Mouse (Mus musculus) CD4-positive, CD25-positive, alpha-beta regulatory T cell, adult 4 months (primary cell): Measurements from ENCODE around the gene Sh3pxd2b. TPM values are rescaled to one million over a fixed set of nuclear protein-coding genes. Genes with fewer than 3 reads are reported as not detected.

ENCODE experiments used
- ATAC-seq: one replicate; pipeline ENCODE4 v1.8.0; 2017
- polyA plus RNA-seq, 2 experiments: library from polyadenylated mRNA; unstranded; fragments of 100-300 nt; shearing (Covaris generic); gene quantifications; one replicate each; pipeline ENCODE4 v1.2.1; 2017

The Sh3pxd2b gene
- polyA plus RNA-seq, 2 experiments from 2014 or later, result 0.28 TPM; not detected in 1

- no peak for ATAC-seq
Measured at GRCm38 (mm10) chr11:32374027-32374589, 26.5 kb downstream of the Sh3pxd2b start.

DNA sequence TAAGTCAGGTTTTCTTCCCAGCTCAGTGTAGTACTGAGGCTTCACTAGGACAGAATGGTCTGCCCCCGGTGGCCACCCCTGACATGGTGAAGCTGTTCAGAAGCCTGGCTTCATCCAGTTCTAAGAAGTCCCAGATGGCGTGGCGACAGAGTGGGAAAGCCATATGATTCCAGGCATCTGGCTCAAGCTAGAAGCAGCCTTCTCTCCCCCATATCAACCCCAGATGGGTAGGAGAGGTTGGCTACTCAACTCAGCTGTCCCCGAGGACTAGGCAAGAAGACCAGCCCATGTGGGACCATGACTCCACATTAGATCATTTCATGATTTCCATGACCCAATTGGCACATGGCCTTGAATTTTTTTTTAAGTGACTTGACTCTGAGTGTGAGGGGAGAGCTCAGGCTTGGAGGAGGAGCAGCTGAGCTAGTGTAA lies 27.5 kb downstream of the Sh3pxd2b start:
- ATAC-seq, result no peak

DNA sequence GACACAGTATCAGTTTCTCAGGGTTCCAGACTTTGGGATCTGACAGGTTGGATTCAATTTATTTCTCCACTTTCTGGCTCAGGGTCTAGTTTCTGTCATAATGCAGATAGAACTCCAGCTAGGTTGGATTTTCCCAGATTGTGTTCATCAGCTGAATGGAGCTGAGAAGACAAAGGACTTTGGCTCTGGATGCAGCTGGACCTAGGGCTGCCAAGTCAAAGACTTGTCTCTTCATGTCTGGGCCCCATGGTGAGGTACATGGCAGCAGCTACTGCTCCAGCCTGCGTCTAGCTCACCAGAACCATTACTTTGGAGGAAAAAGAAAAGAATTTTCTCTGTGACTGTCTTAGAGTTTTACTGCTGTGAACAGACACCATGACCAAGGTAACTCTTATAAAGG lies 28.5 kb downstream of the Sh3pxd2b start:
- ATAC-seq, result no peak

GRCm38 (mm10) chr11:32379910-32380309 lies 32.3 kb downstream of the Sh3pxd2b start:
- ATAC-seq, result no peak

DNA sequence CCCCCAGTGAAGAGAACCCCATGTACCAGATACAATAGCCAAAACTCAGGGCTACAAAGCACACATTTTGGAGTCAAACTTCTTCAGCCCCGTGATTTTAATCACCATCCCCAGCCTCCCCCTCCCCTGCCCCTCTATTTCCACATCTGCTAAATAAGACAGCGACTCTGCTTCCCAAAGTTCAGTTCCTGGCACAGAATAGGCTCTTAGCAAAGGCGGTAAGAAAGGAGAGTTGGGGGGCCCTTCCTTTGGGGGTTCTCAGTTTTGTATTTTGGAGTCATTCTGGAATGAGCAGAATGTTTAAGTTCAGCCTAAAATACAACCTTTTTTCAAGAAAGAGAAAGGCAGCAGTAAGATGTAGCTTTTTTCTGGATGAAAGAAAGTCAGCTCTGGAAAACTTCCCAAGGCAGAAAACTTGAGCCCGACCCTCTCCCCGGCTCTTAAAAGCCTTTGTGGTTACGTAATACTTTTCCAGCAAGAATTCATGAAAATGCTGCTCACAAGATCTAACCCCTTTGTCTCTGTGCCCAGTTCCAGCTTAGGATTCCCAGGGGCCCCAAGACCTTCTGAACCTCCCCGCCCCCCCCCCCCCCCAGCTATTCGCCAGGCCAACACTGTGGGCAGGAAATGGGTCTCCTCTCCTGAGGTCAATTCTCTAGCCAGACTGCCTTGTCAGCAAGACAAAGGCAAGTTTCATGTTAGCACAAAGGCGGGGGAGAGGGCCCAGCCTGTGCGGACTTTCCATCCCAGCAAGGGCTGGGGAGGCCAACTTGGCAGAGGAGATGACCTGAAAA lies 35.9 kb downstream of the Sh3pxd2b start:
- ATAC-seq, result no peak

GRCm38 (mm10) chr11:32384135-32384801 lies 36.6 kb downstream of the Sh3pxd2b start:
- ATAC-seq, result no peak

GRCm38 (mm10) chr11:32386043-32386442 lies 38.4 kb downstream of the Sh3pxd2b start:
- no peak for ATAC-seq

DNA sequence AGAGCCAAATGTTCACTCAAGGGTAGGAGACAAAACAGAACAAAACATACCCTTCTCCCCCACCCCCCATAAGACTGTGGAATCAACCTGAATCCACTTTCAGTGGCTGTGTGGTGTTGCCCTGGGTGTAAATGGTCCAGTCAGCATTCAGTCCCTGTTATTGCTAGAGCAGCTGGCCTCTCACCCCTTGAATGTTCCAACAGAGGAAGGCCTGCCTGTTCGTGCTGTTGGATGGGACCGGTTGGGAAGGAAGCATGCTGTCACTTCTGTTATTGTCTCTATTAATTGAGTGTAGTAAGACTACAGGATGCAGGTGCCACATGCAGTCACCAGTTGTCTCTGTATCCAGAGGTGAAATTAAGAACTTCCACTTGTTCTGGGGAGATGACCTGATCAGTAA lies 40.4 kb downstream of the Sh3pxd2b start:
- ATAC-seq, result no peak

- ATAC-seq, result no peak
Measured at GRCm38 (mm10) chr11:32393095-32393494, 45.5 kb downstream of the Sh3pxd2b start.

- no peak for ATAC-seq
Measured at GRCm38 (mm10) chr11:32395791-32396190, 48.2 kb downstream of the Sh3pxd2b start.

DNA sequence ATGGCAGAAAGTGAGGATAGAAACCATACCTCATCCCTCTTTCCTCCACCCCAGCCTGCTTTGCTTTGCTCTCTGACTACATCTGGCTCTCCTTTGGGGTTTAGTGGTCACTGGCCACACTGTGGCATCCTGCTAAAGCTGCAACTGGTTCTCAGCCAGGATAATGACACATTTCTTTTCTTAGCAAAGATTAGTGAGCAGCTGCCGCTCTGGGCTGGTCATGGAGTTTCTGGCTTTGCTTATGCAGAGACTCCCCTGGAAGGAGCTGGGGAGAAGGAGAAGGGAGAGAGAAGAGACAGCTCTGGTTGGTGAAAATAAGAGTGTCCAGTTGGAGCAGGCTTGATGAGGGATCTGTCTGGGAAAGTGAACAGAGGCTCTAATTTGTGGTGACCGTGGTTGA lies 50.8 kb downstream of the Sh3pxd2b start:
- no peak for ATAC-seq

DNA sequence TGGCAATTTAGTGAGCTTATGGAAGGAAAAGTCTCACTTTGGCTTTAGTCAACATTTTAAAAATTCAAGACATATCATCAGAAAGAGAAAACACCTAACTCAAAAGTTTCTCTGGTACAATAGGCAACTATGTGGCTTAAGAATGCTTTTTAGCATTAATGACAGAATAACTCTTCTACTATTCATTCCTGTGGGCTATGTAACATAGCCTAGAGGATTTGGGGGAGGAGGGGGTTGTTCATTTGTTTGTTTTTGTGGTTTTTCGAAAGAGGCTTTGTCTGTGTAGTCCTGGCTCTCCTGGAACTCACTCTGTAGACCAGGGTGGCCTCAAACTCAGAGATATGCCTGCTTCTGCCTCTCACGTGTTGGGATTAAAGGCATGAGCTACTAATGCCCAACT lies 51.6 kb downstream of the Sh3pxd2b start:
- no peak for ATAC-seq

DNA sequence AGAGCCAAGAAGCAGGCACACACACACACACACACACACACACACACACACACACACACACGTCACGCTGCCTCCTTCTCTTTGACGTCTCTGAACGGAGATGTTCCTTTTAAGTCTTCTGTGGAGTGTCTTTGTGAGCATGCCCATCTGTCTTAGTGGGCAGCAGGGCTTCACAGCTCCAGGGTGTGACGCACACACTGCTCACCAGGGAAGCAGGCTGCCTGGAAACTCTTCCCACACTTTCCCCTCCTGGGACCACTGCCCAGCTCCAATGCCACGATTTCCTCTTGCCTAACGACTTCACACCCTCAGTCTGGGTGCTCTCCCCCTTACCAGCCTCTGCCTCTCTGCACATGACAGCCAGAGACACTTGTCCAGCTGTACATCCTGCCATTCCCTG lies 55.1 kb downstream of the Sh3pxd2b start:
- no peak for ATAC-seq

DNA sequence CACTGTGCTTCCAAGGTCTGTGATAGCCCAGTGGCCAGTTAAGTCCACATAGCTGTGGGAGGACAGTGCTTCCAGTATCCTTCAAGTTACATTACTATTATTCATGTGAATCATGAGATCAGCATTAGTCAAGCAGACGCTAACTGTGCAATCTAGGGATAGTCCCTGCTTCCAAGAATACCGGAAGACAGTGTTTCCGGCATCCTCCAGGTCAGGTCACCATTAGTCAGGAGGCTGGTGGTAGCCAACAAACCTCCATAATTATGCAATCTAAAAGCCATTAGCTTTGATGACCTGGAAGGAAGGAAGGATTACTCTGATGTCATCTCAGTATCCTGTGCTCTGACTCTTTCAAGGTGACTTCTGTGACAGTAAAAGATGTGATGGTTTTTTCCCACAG lies 57.1 kb downstream of the Sh3pxd2b start:
- no peak for ATAC-seq

- ATAC-seq, result no peak
Measured at GRCm38 (mm10) chr11:32407863-32408262, 60.2 kb downstream of the Sh3pxd2b start.

DNA sequence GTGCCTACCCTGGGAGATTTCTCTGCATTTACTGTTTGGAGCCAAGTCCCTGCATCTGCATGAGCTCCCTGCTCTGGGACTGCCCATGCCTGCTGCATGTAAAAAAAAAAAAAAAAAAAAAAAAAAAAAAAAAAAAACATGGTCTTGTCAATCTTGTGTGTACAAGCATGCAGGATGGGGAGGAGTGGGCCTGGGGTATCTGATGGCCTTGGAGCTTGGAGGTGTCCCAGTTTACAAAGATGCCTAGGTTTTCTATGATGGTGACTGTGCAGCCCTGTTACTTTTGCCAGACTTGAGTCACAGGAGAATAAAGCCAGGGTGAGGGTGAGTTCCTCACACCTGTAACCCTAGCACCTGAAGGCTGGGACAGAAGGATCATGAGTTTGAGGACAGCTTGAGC lies 61.4 kb downstream of the Sh3pxd2b start:
- no peak for ATAC-seq

DNA sequence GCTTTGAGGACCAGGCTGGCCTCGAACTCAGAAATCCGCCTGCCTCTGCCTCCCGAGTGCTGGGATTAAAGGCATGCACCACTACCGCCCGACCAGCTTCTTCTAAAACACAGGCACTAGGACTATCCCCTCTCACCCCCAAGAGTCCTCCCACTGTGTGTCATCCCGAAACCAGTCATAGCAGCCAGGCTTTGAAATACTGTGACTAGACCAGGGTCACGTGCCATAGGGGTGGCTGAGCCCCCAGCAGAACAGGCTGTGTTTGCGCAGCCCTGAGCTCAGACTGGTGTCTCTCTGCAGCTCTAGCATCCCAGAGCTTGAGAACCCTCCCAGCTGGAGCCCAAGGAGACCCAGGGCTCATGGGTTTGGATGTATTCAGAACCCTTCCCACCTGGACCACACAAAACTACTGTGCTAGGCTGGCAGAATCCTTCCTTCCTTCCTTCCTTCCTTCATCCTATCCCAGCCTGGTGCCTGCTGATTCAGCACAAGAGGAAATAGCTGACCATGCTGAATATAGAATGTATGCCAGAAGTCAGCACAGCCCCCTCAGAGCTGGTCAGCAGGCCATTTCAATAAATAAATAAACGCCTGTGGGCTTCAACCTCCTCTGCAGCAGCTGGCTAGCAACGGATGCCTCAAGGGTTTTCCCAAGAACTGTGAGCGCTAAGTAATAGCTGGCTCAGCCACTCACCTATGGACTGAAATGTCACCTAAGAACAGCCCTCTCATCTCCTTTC lies 62.4 kb downstream of the Sh3pxd2b start:
- no peak for ATAC-seq

GRCm38 (mm10) chr11:32420001-32420400 lies 72.4 kb downstream of the Sh3pxd2b start:
- ATAC-seq, result no peak

DNA sequence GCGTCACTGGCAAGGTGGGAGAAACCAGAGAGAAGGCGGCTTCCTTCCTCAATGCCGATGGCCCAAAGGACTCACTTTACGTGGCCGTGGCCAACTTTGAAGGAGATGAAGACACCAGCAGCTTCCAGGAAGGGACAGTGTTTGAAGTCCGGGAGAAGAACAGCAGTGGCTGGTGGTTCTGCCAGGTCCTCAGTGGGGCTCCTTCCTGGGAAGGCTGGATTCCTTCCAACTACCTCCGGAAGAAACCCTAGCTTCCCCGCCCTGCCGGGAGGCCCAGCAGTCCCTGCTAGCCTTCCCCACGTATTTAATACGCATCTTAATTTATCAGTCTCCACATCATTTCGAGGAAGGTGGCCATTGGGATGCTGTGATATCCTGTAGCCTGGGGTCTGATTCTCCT lies 75.7 kb downstream of the Sh3pxd2b start:
- ATAC-seq, result no peak

- ATAC-seq, result no peak
Measured at GRCm38 (mm10) chr11:32424600-32424999, 77.0 kb downstream of the Sh3pxd2b start.

DNA sequence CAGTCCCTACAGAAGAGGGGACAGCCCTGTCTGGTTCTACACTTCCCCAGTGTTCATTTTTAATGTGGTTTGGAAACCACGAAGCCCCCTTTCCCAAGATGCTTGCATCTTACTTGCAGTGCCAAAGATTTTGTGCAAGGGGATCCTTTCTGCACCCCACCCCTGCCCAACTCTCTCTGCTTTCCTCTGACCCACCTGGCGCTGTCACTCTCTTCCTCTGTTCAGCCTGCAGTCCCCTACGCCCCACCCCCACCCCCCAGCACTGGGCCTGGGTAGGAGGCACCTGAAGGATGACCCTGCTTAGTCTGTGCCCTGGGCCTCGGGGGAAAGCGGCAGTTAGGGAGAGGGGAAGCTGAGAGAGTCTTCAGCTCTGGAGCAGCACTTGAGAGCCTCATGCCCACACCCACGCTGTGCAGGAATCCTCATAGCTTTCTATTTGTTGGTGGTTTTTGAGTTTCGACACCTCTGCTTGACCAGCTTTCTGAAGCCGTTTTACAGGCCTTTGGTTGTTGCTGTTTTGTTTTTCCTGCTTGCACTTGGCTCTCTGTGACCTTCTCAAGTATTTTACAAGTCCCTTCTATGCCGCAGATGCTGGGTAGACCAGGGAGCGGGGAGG lies 77.5 kb downstream of the Sh3pxd2b start:
- ATAC-seq, result no peak

DNA sequence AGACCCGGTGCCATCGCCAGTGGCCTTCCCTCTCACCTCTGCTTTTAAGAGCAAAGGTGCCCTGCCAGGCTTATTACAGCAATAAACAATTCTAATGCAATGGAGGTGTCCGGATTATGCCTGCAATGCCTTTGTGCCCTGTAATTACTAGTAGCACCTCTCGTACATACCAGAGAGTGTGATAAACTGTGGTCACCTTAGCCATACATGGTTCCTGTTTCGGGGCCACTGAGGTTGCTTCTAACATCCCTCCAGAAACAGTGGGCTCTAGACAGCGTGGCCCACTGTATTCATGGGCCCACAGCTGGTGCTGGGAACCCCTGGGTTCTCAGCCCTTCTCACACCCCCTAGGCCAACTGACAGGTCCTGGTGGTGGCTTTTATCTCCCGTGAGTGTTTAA lies 79.9 kb downstream of the Sh3pxd2b start:
- ATAC-seq, result no peak
